Mouse (Mus musculus): Measurements from ENCODE around the gene Ccdc33.

The Ccdc33 gene

DNA sequence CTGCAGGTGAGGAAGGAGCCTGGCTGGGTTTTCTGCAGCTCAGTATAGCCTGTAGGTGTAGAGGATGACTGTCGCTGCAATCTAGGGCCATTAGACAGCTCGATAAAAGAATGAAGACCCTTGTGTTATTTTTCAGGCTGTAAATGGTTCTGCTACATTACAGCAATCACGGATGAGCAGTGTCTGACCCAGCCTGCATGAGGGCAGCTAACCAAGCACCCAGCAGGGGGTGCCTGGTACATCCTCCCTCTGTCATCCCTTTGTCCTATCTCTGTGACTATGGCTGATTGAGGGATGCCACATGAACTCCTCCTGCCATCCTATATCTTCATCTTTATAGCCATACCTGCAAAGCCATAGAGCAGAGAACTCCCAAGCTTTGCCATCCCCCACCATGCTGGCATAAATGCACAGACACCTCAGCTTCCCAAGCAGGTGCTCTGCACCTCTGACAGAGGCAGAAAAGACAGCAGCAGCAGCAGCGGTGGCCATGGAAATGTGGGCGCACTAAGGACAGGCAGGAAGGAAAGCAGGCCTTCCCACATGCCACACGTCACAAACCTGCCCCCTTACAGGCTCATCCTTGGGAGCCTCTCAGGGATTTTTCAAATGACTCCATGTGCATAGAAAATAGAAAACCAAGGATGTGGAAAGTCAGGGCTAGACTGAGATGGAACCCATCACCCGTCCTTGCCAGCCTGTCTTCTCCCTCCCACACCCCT, 31.2 kb downstream of the Ccdc33 start:
- no peak for DNase-seq

DNA sequence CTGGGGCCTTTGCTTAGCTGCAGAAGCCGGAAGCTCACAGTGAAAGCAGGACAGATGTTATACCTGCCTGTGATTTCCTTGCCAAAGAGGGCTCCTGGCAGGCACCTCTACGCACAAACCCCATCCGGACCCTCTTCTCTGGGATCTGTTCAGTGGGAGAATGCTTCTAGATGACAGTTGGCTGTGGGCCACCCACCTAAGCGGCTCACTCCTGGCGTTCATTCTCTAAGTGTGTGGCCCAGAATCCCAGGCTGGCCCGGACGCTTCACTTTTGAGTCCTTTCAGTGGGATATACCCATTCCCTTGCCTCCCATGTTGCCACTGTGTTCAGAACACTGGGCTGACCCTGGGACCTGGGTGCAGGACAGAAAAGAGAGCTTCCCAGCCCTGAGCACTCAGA, 31.8 kb downstream of the Ccdc33 start:
- no peak for DNase-seq

DNA sequence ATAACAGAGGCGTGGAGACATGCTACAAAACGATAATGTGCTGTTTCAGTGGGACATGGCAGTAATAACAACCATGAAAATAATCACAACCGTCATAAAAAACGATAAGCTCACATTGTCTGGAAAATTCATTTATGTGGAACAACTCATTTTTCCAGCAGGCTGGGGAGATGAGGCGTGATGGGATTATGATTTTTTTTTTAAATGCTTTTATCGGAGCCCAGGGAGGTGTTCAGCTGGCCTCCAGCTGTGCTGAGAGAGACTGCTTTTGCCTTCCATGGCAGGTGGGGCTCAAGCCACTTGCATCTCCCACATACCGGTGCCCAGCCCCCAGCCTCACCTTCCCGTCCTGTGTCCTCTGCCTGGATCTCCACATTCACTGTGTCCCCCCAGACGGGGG, 32.4 kb downstream of the Ccdc33 start:
- no peak for DNase-seq

DNA sequence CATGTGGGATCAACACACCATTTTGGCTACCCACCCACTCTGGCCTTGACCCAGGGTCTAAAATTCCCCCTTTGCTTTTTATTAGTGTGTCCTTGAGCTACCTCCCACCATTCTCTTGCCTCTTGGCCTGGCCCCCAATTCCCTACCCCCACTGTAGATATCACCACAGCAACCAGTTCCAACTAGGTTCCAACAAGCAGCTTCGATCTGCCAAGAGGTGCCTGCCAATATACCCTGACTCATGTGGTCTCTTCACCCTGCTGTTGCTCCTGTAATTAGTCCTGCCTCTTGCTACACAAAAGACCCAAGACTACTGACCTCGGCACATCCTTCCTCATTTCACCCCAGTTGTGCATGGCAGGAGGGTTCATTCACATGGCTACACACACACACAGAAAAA, 33.5 kb downstream of the Ccdc33 start:
- no peak for DNase-seq

DNA sequence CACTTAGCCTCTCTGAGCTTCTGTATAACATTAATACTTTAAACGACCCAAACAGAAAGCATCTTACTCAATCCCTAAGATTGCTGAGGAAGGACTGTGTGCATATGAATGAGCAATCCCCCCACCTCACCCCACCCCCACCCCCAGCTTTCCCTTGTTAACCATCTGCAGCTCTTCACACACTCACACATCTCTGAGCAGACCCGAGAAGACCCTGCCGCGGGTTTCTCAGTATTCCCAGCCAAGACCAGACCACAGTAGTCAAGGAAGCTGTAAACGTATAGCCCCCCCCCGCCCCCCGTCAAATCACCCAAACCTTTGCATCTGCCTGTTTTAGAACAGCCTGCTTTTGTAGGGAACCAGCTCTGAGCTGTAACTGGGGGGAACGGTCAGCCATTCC, 34.0 kb downstream of the Ccdc33 start:
- DNase-seq = no peak

DNA sequence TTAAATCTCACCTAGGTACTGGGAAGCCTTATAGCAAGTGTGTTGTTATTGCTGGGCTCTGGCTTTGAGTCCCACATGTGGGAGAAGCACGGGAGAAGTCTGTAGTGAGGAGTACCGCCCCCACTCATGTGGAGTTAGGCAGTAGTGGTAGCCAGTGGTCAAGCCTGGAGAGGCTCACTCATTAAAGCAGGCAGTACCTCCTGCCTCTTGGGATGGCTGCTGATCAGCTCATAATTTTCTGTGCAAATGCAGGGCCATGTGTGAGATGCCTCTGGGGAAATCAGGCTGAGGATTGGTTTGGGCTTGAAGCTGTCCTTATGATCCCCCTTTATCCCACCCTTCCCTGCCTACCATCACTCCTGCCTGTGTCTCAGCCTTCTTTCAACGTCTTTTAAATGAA, 44.1 kb downstream of the Ccdc33 start:
- no peak for DNase-seq

DNA sequence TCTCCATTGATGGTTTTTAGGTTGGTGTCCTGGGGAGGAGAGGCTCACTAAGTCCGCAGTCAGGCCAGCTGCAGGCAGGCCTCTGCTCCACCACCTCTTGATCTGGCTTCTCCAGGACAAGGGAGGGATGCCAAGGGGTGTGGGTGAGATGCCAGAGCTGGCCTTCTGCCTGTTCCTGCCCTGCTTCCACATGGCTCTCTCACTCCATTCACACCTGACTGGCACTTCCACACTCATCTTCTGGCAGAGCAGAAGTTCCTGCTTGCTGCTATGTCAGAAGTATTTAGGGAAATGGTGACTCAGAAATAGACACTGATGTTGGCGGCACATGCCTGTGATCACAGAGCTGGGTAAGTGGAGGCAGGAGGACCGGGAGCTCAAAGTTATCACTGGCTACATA, 51.1 kb downstream of the Ccdc33 start:
- no peak for DNase-seq

DNA sequence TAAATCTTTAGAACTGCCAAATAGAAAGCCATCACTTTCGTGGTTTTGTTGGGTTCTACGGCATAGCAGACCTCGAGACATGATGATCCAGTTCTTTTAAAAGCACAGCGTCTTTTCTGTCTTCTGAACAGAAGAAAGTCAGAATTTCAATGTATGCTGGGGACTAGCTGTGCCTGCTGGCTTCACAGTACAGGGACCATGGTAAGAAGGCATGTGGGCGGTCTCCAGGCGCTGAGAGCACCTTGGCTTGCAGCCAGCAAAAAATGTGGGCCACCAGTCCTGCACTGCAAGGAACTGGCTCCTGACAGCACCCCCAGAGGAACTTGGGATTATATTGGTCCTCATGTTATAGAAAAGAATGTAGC, 51.9 kb downstream of the Ccdc33 start:
- DNase-seq = peak; percentile 82

DNA sequence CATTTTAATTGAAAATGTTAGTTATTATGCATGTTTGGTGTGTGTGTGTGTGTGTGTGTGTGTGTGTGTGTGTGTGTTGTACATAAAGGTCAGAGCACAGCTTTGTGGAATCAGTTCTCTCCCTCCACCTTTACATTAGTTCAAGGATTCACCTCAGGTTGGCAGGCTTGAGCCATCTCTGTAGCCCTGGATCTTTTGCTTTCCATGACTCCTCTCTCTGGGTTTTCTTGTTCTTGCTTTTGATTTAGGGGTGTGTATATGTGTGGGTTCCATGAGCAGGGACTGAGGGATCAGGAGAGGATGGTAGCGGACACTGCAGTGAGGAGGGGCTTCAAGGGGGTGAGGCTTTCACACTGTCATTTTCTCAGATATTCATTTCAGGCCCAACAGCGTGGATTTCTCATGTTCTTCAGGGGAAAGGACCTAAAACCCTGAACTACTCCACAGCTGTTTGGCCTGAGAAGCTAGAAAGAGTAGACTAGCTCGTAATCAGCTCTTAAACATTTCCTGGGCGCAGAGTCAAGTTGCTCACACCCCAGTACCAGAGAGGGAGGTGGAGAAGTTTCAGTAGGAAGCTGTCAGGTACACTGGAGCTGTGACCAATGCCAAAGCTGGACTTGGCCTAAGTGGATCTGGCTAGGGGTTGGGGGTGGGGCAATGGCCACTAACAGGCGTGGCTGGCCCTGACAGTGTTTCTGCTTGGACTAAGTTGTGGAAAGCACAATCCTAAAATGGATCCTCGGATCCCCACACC, 52.5 kb downstream of the Ccdc33 start:
- DNase-seq = no peak

DNA sequence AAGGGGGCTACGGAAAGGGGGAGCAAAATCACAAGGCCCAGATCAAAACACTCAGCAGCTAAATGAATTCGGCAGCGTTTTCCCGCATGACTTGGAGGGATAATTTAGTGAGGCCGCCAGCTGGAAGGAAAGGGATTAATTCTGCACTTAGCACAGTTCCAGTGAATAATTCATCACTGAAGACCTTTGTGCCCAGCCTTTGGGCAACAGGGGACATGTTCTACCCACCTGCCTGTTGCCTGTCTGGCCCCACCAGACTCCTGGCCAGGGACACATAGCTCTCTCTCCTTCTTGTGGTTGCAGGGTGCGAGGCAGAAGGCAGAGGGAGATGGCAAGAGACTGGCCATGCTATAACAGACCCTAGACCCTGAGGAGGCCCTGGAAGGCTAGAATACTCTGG, 53.1 kb downstream of the Ccdc33 start:
- no peak for DNase-seq

DNA sequence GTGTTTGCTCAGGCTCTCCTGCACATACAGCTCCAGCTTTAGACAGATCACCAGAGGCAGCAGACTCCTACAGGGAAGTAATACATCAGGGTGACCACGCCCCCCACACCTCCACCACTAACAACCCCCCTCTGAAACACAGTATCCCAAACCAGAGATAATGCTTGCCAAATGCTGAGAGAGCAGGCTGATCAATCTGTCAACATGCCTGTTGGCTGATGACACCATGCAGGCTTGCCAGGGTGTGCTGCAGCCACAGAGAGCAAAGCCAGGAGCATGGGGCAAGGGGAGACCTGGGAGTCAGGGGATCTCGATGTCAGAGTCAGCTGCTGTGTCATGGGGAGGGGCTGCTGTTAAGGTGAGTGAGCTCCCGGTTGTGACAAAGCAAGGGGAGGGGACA, 55.1 kb downstream of the Ccdc33 start, which contains the start of gene Stra6:
Gene Stra6, plus strand, starts transcription at position 258 of the 400 bp plus-strand sequence.
- no peak for DNase-seq

DNA sequence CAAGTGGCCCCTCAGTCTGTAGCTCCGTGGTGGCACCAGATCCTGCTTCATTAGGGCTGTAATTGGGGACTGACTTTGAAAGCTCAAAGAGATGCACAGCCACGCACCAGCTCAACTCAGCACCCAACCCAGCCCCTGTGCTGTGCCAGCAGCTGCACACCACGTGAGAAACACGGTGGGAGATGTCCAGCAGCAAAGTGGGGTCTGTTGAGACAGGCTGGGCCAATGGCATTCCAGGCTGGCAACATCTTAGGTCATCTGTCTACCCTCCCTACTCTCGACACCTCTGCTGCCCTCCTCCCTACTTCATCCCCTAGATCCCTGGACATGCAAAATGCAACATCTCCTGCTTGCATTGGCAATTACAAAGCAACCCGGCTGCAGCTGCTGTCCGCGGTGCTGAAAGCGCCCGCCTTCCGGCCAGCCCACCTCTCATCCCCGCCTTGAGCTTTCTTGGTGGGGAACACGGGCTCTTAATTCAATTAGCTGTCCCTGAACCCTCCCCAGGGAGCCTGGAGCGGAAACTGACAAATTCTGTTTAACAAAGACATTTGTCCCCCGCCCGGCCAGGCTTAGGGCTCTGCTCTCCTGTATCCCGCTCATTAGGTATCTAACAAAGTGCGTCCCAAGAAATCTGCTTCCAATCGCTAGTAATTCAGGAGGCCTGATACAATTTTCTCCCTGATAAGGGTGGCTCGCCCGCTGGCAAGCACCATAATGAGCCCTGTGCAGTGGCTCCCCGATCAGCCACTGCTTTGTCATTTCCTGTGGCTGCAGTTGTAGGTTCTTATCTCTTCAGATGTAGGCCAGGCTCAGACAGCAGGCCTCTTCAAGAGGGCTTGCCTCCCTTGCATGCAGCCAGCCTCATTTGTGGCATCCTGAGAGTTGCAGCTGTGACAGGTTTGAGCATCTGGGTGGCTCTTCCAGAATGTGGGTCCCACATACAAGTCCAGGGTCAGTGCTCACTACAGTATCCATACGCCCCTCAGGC, 57.7 kb downstream of the Ccdc33 start:
- peak; percentile 32 for DNase-seq

DNA sequence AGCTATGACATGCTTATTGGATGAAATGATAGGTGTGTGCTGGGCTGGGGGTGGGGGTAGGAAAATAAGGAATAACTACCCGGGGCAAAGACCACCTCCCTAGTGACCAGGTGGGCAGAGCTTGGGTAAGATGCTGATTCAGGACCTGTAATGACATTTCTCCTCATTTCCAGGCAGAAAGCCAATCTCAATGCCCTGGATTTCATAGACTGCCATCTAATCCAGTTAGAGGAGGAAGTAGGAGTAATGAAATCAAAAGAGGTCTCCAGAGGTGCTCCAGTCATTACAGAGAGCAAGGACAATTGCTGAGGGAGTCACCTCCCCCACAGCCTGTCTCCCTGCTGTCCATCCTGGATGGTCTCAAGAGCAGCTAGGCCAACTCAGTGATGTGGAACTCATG, 58.7 kb downstream of the Ccdc33 start:
- DNase-seq = no peak

DNA sequence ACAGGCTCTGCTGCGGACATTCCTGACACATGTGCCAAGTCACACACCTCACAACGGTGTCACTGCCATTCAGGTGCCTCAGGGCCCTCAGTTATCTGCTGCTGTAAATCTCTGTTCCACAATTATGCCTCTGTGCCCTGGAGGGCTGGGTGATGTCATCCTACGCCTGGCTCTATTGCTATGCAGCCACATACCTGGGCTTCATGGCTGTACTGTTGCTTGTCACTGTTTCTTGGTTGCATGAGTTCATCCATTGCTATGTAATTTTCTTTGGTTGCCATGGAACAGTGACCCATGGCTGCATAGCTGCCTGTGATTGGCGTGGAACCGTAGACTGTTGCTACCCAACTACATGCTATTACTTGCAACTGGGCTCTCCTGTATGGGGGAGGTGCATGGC, 63.0 kb downstream of the Ccdc33 start:
- no peak for DNase-seq

DNA sequence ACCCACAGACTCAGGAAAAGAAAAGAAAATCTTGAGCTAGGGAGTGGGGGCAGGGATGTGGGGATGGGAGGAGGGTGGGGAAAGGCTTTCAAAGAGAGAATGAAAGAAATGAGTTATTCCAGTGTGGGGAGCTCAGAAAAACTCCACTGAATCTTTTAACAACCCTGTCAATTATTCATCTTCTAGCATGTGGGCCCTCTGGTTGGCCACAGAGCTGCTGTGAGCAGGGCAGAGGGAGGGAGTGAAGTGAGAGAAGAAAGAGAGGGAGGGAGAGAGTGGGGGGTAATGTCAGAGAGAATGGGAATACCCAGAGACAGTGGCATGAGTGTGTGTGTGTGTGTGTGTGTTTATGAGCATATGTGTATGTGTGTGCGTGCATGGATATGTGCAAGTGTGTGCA, 64.6 kb downstream of the Ccdc33 start:
- no peak for DNase-seq

DNA sequence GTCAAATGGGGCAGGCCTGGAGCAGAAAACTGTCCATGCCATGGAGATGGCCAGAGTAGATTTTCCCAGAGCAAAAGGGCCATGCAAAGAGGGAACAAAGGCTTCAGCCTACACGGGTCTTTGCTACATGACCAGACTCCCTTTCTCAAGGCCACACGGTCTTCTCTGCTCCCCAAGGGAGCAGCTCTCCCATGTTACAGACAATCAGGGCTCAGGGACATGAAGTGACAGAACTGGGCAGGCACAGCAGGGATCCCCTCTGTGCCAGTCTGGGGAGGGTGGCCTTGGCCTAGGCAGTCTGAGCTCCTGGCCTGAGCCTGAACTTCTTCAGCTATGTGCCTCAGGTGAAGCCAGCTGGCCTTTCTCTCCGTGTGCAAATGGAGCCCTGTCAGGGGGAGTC, 65.1 kb downstream of the Ccdc33 start:
- DNase-seq = no peak

DNA sequence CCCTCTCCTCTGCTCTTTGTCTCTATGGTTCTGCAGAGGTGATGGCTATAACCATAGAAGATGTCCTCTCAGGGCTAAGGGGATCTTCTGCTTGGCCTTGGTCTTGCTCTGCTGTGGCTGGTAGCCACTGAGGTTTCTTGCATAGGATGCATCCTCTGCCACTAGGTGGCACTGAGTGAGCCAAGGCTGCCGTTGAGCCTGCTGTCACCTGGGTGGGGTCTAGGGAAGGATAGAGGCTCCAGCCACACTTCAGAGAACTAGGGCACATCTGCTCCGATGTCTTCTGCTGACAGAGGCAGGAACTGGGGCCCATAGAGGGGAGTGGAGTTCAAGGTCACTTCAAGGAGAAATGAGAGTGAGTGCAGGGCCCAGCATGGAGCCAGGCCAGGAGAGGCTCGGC, 65.5 kb downstream of the Ccdc33 start:
- peak; percentile 77 for DNase-seq

DNA sequence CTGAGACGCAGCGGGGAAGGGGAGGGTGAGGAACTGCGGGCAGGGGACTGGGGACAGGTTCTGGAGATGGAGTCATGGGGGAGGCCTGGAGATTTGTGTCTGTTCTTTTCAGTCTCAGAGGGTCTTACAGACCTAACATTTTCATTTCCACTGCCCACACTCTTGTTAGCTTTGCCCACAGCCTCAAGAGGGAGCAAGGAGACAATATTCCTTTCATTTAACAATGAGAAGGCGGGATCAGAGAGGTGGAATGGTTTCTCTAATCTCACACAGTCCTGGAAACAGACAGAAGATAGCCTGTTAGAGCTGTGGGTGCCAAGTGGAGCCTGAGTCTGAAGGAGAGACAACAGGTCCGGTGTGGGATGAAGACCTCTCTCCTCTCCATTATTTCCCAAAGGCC, 66.7 kb downstream of the Ccdc33 start:
- no peak for DNase-seq

DNA sequence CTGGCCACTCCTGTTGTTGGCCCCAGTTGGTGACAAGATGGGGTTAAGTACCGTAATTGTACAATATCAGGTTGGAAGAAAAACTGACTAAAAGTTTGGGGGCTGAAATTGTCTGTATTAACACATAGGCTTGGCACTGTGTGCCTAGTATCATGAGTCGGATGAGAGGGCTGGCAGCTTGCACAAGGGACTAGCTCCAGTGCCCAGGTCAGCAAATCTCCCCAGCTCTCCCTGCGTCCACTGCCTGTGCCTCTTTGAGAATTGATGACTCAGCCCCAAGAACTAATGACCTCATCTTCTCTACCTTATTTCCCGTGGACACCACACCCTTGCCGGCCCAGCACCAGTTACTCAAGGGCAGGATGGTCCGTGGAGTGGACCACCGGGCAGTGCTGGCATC, 68.8 kb downstream of the Ccdc33 start:
- DNase-seq = no peak

DNA sequence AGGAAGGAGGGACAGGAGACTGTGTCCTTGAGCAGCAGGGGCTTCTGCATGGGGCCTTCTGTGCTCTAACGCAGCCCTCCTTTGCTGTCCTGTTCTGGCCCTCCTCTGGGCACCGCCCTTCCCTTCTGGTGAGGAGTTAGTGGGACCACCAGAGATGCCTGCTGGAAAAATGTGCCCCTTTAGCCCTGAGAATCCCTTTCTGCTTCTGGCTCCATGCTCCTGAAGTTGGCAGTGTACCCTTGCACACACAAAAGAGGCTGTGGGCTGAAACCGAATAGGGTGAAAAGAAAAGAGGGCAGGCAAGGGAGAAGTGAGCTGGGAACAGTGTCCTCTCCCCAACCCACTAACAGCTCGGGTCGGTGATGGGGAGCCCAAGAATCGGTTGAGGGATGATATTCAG, 69.4 kb downstream of the Ccdc33 start:
- no peak for DNase-seq

DNA sequence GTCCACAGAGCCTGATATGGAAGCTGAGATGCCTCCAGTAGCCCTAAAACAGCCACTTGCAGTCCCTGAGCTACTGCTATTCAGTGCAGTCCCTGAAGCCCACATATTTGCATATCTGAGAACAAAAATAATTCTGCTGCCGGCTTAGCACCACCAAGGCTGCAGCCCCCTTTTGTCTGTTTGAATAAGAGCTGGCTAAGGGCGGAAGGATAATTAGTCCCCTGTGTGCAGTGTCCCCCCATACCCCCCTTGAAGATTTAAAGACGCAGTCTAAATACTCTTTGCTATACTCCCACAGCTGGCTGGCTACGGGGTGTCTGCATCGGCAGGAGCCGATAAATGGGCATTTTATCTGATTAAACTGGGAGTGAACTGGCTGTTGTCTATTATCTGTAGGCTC, 70.0 kb downstream of the Ccdc33 start:
- no peak for DNase-seq

DNA sequence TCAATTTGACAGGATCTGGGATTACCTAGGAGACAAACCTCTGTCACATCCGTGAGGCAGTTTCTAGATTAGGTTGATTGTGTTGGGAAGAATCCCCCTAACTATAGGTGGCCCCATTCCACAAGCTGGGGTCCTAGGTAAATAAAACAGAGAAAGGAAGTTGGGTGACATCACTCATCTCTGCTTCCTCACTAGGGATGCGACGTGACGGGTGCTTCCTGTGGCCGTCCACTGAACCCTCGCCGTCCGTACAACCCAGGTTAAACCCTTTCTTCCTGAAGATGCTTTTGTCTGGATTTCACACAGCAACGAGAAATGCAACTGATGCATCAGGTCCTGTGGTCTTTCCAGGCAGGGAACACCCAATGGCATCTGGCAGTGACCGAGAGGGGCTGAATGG, 71.6 kb downstream of the Ccdc33 start:
- no peak for DNase-seq

DNA sequence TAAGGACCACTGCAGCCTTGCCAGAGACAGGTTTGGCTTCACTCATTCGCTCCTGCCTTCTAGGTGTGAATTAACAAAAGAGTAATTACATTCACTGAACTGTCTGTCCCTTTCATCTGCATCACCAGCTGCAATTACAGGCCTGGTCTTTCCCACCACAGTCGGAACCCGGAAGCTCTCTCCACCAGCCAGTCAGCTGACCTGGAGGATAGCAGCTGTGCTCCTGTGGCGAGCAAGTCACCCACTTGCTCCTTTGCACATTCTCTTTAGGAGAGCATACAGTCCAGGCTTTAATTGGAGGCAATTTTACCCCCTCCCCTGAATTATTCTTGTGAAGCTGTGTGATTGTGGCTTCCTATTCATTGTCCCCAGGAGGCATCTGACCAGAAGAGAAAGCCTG, 73.0 kb downstream of the Ccdc33 start:
- no peak for DNase-seq

DNA sequence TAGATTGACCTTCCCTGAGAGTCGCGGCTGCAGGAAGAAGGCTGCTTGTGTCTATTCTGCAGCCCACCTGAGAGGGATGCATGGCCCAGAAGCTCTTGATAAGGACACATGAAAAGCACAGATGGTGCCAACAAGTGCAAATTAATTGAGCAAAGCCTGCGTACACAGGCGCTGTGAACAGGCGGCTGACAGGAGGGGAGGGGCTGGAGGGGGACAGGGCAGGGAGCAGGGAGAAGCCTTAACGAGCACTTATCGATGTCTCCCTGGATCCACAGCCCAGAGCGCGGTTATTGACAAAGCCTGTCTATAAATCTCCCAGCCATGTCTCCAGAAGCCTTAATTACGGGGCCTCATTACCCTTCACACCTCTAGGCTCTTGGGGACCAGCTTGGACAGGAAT, 73.8 kb downstream of the Ccdc33 start:
- no peak for DNase-seq
